Mouse (Mus musculus): ENCODE data around the gene Nsun2.
"Not testable (repeated sequence)": the region's sequence is repeated elsewhere in the genome, so short reads cannot be mapped to it uniquely, and the experiment has no call there.

Gene Nsun2

DNA sequence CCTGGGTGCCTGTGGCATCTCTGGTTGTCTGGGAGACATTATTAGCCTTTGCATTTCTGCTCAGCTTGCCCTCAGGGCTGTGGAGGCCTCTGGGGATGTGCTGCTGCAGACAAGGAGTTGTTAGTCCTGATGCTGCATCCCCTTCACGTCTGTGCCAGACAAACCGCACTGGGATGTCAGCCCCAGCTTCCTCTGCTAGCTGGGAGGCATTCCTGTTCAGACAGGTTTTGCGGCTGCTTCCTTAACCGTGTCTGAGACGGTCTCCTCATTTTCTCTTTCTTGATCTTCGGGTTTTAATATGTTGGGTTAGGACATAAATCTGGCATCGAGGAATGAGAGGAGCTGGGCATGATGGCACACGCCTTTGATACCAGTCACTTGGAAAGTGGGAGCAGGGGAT lies 58.7 kb downstream of the Nsun2 start:
- no peak for DNase-seq (ENCODE audit: low spot score in 2 of 2)

DNA sequence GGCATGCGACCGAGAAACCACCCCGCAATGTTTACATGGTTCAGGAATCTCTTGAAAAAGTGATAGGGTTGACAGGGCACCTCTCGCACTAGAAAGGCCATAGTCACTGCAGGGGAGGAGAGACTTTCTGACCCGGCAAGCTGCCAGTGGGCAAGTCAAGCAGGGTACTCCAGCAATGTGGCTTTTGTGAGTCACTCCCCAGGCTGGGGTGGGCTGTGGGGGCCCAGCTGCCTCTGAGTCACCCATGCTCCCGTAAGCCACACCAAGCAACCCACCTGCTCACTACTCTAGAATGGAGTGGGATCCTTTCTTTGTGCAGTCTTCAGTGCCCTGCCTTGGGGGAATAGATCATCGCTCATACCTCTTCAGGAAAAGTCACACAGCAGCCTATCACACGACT lies 59.9 kb downstream of the Nsun2 start:
- DNase-seq (ENCODE audit: low spot score in 2 of 2): no peak

DNA sequence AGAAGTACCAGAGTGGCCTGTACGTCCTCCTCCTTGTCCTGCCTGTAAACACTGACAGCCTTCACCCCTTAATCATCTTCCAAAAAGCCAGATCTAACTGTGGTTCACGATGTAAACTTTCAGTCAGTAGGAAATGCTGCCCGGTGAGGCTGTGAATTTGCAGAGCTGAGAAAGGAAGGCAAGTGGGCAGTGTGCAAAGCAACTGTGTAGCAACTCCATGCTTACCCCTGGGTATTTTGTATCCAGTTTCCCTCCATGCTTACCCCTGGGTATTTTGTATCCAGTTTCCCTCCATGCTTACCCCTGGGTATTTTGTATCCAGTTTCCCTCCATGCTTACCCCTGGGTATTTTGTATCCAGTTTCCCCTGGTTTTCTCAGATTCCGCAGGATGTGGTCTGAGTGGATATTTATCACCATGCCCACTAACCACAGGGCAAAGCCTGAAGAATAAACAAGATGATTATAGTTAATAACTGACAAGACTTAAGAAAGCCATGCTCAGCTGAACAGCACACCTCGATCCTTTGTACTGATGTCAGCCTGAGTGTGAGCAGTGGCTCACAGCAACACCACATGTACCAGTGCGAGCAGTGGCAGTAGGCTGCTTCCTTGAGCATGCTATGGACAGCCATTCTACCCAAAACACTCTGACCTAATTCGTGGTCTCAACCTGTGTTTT lies 61.2 kb downstream of the Nsun2 start:
- DNase-seq (ENCODE audit: low spot score in 2 of 2): no peak

DNA sequence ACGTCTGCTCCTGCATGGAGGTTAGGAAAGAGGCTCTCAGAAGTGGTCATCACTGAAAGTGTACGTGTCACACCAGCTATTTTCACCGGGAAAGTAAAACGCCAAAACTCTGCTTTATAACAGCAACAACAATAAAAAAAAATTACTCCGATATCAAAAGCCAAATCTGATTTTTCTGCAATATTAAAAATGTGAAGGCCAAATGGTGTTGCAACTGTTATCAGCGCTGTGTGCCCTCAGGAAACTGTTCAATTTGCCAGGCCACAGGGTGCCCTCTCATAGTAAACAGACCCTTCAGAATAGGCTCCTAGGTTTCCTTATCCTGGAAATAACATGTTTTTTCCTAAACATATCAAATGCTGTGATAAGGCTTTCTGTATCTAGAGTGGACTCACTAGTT lies 62.4 kb downstream of the Nsun2 start:
- no peak for DNase-seq (ENCODE audit: low spot score in 2 of 2)

DNA sequence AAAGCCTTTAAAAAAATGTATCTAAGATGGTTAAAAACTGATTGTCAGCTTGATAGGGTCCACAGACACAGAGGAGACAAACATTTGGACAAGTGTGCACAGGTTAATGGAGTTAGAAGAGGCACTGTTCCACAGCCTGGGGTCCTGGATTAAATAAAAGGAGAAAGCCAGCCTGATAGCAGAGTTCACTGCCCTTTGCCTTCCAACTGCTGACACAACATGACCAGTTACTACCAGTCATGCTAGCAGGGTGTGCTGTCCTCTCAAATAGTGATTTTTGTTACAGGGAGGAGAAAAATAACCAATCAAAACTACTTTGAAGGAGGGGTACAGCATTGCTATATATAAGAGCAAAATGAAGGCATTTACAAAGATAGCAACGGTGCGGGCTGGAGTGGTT lies 63.0 kb downstream of the Nsun2 start:
- DNase-seq (ENCODE audit: low spot score in 2 of 2): no peak

DNA sequence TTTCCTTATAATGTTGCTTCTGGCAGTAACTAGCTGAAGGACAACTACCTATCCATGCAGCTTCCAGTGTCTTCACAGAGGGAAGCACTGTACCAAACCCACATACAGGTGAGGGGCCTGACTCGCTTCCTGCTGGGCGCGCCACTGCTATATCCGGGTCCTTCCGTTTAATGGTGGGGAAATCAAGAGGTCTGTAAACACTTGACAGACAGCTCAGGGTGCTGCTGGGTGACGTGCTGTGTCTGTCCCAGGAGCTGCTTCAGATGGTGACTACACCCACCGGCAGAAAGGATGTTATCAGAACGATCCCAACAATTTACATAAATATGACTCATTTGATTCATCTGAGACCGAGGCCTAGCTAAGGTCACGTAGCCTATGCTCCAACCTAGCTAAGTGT lies 65.3 kb downstream of the Nsun2 start:
- no peak for DNase-seq (ENCODE audit: low spot score in 2 of 2)

DNA sequence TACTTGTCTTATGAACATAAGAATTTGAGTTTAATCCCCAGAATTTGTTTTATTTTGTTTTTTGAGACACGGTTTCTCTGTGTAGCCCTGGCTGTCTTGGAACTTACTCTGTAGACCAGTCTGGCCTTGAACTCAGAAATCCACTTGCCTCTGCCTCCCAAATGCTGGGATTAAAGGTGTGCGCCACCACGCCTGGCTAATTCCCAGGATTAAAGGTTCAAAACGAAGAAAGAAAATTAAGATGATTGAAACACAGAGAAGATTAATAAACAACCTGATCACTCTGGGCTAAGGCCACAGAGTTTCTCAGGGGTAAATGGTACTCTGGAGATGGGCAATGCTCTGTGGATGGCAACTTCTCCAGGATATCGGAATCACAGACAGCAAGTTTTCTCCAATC lies 67.3 kb downstream of the Nsun2 start:
- DNase-seq (ENCODE audit: low spot score in 2 of 2): not testable (repeated sequence)

DNA sequence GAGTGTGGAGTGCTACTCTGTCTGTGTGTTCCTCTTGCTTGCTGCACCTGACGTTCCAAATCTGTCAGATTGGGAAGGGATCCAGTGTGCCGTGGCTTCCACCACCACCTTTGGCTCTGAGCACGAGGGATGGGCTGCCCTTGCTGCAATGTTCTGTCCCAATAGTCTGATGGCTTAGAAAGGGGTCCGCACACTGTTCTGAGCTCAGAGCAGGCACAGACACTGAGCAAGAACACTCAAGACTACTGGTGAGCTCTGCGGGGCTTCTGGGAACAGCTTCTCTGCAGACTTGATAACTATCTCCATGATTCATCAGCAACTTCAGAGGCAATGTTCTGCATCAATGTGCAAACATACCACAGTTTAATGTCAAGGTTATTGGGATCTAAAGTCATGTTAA lies 67.8 kb downstream of the Nsun2 start:
- no peak for DNase-seq (ENCODE audit: low spot score in 2 of 2)

DNA sequence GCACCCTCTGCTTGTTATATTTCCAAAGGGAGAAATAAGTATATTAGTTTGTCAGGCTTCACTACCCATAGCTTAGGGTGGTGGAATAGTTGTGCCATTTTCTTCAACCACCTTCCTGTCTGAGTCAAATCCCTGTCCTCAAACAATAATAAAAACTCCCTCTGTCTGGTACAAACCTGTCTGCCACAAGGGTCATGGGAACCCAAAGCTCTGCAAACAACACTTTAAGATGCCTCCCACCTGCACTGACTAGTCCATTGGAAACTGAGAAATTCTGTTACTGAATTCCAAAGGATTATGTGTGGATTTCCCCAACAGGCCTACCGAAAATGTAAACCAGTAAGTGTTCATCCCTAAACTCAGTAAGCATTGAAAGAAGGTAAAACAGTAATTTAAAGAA lies 71.1 kb downstream of the Nsun2 start:
- DNase-seq (ENCODE audit: low spot score in 2 of 2): no peak

DNA sequence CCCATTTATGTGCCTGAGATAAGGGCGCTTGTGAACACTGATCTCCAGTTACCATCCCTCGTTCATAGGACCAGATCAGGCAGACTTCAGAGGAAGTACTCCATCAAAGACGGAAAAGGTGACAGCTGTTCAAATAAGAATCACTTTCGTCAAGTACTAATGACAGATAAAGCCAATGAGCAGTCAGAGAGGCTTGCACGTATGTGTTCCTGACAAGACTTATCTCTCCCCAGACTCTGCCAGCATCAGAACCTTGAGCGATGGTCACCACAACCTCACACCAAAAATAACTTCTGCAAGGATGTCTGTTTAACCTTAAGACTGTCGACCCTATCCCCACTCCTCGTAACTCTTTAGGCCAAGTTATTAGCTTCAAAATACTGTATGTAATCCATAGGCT lies 75.2 kb downstream of the Nsun2 start:
- no peak for DNase-seq (ENCODE audit: low spot score in 2 of 2)

DNA sequence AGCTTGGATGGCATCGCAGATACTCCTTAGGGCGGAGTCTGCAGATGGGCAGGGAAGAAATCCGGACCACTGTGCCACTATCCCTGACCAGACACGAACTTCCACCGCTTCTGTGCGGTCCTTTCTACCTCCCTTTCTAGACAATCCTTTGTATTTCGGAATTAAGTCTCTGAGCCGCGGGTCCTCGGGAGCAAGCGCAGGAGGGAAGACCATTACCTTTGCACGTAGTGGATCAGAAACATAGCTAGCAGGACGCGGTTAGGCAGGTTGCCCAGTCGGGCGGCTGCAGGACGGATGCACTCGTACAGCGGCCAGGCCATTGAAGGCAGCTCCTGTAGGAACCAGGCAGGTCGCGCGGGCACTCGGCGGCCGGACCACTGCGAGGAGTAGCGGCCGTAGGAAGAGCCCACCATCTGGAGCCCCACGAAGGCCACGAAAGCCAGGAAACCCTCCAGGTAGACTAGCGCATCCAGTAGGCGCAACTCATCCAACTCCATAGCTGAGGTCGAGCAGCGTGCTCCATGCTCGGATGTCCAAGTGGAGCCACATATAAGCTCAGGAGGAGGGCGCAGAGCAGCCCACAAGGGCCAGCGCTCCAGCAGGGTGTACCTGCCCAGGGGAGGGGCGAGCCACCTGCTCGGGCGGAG lies 77.3 kb downstream of the Nsun2 start:
- peak; percentile 15 to 56 for DNase-seq (ENCODE audit: low spot score in 2 of 2)

DNA sequence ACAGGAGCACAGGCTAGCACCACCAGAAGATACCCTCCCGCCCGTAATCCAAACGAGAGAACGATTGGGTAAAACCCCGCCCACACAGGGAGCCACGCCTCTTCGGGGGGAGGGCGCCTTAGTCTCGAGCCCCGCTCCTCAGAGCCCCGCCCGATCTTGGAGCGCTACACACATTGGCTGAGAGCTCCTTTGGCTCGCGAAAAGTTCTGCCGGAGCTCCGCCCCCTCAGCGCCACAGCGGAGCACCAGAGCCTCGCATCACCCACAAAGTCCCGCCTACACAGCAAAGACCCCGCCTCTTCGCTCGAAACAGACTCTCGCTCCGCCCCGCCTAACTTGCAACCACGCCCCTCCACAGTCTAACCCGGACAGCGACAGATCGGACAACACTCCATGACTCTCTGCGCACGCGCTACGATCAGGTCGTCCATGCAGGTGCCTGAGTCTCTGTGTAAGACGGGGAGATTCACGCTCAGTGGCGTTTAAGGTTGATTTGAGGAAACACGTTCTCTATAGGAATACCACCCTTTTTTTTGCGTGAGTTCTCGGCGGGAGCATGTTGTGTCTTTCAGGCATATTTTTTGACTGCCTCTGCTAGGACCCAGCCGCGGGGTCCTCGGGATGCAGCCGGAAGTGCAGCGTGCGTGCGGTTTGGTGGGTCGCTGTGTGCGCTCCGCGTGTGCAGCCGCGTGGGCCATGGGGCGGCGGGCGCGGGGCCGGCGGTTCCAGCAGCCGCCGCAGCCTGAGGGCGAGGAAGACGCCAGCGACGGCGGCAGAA lies 78.0 kb downstream of the Nsun2 start, which contains the start of gene Srd5a1:
Gene Srd5a1 (minus strand): TSS at position 45 of the 777 bp plus-strand sequence.
- peak; percentile 98 to 99 for DNase-seq (ENCODE audit: low spot score in 2 of 2)

DNA sequence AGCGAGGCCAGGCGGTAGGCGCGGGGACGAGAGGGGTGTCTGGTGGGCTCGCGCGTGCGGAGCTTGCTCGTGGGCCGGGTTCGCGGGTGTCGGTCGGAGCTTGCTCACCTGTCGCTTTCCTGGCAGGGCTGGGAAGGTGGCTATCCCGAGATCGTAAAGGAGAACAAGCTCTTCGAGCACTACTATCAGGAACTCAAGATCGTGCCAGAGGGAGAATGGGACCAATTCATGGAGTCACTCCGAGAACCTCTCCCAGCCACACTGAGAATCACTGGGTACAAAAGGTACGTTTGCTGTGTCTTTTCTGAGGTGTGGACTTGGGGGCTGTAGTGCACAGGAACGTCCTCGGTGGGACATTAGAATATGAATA lies 78.6 kb downstream of the Nsun2 start:
- DNase-seq (ENCODE audit: low spot score in 2 of 2): no peak

DNA sequence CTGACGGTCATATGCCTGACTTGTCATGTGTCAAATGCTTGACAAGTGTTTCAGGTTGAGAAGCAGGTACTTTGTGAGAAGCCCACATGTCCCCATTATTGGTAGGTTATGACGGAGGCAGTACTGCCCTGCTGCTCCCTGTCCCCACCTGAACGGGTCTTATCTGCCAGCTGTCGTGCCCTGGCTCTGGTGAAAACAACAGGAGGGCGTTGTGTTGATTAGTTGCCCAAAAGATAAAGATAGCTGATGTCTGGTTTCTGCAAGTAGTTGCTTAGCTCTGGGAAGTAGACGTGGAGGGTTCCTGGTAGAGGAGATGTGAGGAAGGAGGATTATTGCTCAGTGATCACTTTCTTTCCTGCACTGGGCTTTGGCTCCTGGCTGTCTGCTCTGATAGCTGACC lies 83.2 kb downstream of the Nsun2 start:
- no peak for DNase-seq (ENCODE audit: low spot score in 2 of 2)

DNA sequence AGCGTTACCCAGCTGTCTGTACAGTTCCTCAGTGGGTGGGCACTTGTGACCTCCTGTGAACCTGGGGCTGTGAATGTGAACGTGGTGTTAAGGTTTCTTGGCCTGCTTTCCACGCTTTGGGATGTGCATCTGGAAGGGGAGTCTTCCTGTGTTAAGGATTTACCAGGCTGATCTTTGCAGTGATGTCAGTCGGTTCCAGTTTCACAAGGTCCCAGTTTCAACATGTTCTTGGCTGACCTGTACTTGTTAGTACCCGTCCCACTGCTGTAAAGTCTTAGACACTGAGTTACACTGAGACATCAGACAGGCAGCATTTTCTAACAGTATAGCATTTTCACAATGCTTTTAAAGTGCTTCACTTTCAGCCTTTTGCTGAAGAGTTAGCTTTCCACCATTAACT lies 90.3 kb downstream of the Nsun2 start:
- no peak for DNase-seq (ENCODE audit: low spot score in 2 of 2)

DNA sequence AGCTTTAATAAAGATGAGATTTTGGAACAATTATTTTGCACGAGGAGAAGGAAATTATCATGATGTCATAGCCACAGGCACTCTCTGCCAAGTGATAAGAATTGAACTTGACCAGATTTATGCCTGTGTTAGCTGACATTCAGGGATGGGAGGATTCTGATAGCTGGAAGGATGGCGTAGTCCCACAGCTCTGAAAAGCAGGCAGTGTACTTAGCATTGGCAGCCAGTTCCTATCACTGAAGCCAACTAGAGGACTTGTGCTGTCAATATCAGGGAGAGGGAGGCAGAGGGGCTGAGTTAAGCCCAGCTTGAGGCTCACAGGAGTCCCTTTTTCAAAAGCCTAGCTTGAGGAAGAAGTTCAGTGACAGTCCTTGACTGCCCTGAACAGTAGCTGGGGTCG lies 91.0 kb downstream of the Nsun2 start:
- DNase-seq (ENCODE audit: low spot score in 2 of 2): no peak

DNA sequence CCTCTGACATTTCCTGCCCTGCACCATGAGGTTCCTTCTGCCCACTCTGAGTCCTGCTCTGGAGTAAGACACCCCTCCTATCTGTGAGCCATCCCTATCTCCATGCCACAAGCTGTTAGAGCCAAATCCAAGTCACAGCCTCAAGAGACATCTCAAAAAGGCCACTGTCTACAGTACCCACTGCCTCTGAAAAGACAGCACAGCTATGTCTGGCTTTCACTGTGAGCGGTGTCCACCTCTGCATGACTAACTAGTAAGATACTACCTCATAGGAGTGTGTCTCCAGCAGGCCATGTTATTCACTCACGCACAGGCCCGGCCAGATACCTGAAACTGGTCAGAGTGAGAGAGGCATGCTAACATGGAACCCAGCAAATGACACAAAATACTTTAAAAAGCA lies 94.4 kb downstream of the Nsun2 start:
- no peak for DNase-seq (ENCODE audit: low spot score in 2 of 2)

DNA sequence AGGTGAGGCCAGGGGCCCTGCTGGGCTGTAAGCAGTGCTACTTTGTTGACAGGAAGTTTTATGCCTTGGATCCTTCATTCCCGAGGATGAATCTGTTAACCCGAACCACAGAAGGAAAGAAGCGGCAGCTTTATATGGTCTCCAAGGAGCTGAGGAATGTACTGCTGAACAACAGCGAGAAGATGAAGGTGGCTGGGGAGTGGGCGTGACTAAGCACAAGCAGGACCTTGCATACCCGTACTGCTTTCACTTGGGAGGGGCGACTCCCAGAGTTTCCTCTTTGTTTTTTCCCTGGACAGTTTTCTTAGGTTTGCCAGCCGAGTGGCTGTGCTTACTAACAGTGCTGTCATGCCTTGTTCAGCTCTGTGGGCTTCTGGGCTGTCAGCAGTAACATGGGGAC lies 97.0 kb downstream of the Nsun2 start:
- no peak for DNase-seq (ENCODE audit: low spot score in 2 of 2)

DNA sequence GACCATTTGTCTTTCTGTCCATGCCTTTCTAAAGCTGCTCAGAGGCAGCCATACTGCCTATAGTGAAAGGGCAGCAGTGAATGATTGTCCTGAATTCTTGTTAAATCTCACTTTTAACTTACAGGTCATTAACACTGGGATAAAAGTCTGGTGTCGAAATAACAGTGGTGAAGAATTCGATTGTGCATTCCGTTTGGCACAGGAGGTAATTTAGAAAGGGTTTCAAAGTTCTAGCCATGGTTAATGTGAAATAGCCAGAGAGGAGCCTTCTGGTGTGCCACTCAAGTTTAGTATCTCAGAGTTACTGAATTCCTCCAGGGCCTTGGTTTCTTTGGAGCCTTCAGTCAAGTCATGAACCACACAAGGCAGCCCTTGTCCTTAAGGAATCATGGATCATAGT lies 97.6 kb downstream of the Nsun2 start:
- no peak for DNase-seq (ENCODE audit: low spot score in 2 of 2)

DNA sequence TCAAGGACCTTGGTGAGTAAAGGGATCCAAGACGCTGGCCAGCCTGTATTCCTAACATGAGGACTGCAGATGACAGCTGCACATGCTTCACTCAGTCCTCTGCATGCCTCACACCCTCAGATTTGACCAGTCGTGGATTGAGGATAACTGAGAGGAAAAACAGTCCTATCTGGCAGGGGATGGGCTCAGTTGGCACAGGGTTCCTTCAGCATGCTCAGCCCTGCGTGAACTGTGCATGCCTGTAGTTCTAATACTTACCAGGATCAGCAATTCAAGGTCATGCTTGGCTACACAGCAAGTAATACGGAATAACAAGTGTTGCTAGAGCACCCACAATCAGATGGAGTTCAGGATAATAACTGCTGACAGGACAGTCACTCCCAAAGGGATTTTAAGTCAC lies 98.1 kb downstream of the Nsun2 start:
- DNase-seq (ENCODE audit: low spot score in 2 of 2): no peak

DNA sequence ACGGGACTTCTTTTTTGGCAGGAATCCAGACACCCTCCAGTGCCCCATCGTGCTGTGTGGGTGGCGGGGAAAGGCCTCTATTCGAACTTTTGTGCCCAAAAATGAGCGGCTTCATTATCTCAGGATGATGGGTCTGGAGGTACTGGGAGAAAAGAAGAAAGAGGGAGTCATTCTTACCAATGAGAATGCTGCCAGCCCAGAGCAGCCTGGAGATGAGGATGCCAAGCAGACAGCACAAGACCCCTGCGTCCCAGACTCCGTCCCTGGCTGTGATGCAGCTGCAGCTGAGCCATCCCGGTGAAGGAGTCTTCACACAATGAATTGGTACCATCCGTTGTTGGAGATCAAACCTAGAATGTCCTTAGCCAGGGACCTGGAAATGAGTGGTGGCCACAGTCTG lies 100.0 kb downstream of the Nsun2 start:
- no peak for DNase-seq (ENCODE audit: low spot score in 2 of 2)

DNA sequence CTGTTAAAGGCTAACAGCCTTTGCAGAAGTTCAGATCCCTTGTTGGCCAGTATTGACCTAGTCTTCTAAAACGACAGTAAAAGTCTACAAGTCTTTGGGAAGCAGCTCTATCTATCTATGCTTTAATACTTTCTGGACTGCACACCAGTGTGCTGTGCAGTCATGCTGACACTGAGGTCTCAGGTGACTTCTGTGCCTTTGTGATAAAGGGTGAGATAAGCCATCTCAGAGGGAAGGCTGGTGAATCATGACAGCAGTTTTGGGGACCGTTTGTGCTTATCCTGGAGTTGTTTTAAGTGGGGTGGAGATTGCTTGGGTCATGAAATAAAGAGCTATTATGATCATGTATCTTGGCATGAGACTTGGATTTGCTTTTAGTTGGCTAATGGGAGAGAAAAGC lies 100.4 kb downstream of the Nsun2 start:
- no peak for DNase-seq (ENCODE audit: low spot score in 2 of 2)

DNA sequence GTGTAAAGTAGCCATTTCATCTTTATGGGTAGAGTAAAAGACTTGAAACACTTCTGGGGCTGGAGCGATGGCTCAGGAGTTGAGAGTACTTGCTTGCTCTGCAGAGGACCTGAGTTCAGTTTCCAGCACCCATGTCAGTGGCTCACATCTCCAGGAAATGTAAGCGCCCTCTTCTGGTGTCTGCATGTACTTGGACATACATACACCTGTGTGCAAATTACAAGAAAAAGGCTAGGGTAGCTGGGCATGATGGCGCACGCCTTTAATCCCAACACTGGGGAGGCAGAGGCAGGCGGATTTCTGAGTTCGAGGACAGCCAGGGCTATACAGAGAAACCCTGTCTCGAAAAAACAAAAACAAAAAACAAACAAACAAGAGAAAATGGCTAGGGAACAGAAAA lies 102.3 kb downstream of the Nsun2 start:
- DNase-seq (ENCODE audit: low spot score in 2 of 2): not testable (repeated sequence)

Measured in thymus, postnatal 10 days (tissue).